Mouse (Mus musculus) heart, adult 2 months (tissue): Measurements from ENCODE around the gene Iqcf6.

Source experiments
- CTCF ChIP-seq: fragments of 200-600 bp; IDR thresholded peaks from 2 replicates; pipeline ENCODE4 v1.8.1; 2022; ENCODE audit warnings: antibody characterized with exemption, mild to moderate bottlenecking, moderate library complexity
- POLR2A ChIP-seq: fragments of 200-500 bp; IDR thresholded peaks from 2 replicates; pipeline ENCODE4 v1.6.1; 2011; ENCODE audit warnings: mild to moderate bottlenecking, low read depth, low read length, control low read depth; ENCODE audit not compliant: insufficient read depth

DNA sequence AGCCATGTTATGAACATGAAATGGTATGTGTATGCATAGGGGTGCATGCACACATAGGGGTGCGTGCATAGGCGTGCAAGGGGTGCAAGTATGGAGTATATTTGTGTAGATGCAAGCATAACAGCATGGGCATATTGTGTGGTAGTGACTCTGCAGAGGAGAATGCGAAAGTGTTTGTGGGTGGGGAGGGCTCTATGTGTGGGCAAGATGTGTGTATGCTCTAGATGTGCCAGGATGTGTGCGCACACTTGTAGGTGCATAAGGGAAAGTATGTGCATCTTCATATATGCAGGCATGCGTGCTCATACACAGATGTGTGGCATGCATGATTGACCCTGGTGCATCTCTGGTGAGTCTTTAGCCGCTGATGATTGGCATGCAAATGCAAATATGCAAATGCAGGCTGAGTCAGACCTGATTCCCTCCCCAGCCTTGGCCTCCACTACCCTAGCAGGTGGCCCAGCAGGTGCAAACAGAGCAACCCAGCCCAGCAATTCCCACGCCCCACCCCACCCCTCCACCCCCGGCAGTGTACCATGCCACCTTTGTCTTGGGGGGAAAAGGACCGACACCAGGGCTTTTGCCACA is 19.4 kb downstream of the Iqcf6 start:
- TF ChIP-seq POLR2A: no peak
- no peak for TF ChIP-seq CTCF
